Mouse (Mus musculus) E14TG2a.4 (cell line): ENCODE data around the gene Myh7.

Experiments used
- CTCF ChIP-seq: conservative IDR thresholded peaks from 2 replicates; pipeline ENCODE4 v1.5.1; 2014; ENCODE audit warnings: low read length
- POU5F1 ChIP-seq: IDR thresholded peaks from 2 replicates; pipeline ENCODE4 v1.6.1; 2014; ENCODE audit warnings: low read length, borderline replicate concordance

- TF ChIP-seq CTCF (no peak), POU5F1 (no peak)
Measured at GRCm38 (mm10) chr14:54945975-54946704, 48.3 kb downstream of the Myh7 start.
